Mouse (Mus musculus) intestine, embryonic 16.5 days (tissue): ENCODE measurements at regions not wholly inside any gene's neighbourhood (a gene's known extent, or its start where the extent isn't known, plus 50 kb on each side); places are given as distances from the start of the nearest gene placed in this dataset.

ENCODE experiments used
- ATAC-seq: fragments of 200-750 bp; cut with Nextera tagmentation; 2 replicates; pipeline ENCODE4 v1.8.0; 2017; ENCODE audit warnings: moderate TSS enrichment, moderate library complexity
- H3K27ac ChIP-seq: fragments of 300-500 bp; sonication (generic); 2 replicates; pipeline ENCODE4 v1.5.1; 2014; ENCODE audit warnings: mild to moderate bottlenecking, low read length
- H3K27me3 ChIP-seq: fragments of 300-500 bp; sonication (generic); replicated peaks from 2 replicates; pipeline ENCODE4 v1.6.1; 2014; ENCODE audit warnings: low read length, control low read depth, mixed read lengths; ENCODE audit not compliant: control insufficient read depth, insufficient read depth
- H3K36me3 ChIP-seq: fragments of 300-500 bp; sonication (generic); 2 replicates; pipeline ENCODE4 v1.6.1; 2014; ENCODE audit warnings: low read length, control low read depth; ENCODE audit not compliant: control insufficient read depth, insufficient read depth
- H3K4me1 ChIP-seq: fragments of 300-500 bp; sonication (generic); 2 replicates; pipeline ENCODE4 v1.6.1; 2014; ENCODE audit warnings: low read length, control low read depth, mixed read lengths; ENCODE audit not compliant: control insufficient read depth, insufficient read depth
- H3K4me2 ChIP-seq: fragments of 300-500 bp; sonication (generic); 2 replicates; pipeline ENCODE4 v1.6.1; 2014; ENCODE audit warnings: low read depth, low read length, control low read depth
- H3K4me3 ChIP-seq: fragments of 300-500 bp; sonication (generic); 2 replicates; pipeline ENCODE4 v1.5.1; 2014; ENCODE audit warnings: mild to moderate bottlenecking, low read length
- H3K9ac ChIP-seq: fragments of 300-500 bp; sonication (generic); 2 replicates; pipeline ENCODE4 v1.6.1; 2014; ENCODE audit warnings: low read depth, low read length
- H3K9me3 ChIP-seq: fragments of 300-500 bp; sonication (generic); 2 replicates; pipeline ENCODE4 v1.6.1; 2016; ENCODE audit warnings: low read length, control low read depth; ENCODE audit not compliant: control insufficient read depth
- WGBS: fragments of 180-500 bp; shearing (Covaris S2); extraction: QIAGEN DNeasy Blood & Tissue Kit; methylation state at CpG from one replicate; pipeline ENCODE4 v1.1.7; 2014; 5-methylcytosine and 5-hydroxymethylcytosine counted together

GRCm38 (mm10) chr14:97478236-97478635, 691.3 kb downstream of the Dach1 start:
- Histone ChIP-seq H3K4me2 (no peak overlapping the region), H3K9ac (no peak overlapping the region), H3K27me3 (no peaks in the 10 kb centered on the region), H3K27ac (no peak overlapping the region), H3K4me3 (no peak overlapping the region), H3K36me3 (no peaks in the 10 kb centered on the region), H3K4me1 (no peaks in the 10 kb centered on the region), H3K9me3 (no peaks in the 10 kb centered on the region)
- 65% methylated on average over 5 of the region's 5 CpGs for WGBS
- ATAC-seq = no peak

GRCm38 (mm10) chr14:97450525-97451235, 718.9 kb downstream of the Dach1 start:
- no peak for ATAC-seq
- Histone ChIP-seq H3K4me2 (no peak overlapping the region), H3K4me3 (no peak overlapping the region), H3K36me3 (no peaks in the 10 kb centered on the region), H3K4me1 (no peaks in the 10 kb centered on the region), H3K27me3 (no peaks in the 10 kb centered on the region), H3K9me3 (no peaks in the 10 kb centered on the region), H3K9ac (no peak overlapping the region), H3K27ac (no peak overlapping the region)
- WGBS = 84% methylated on average over 7 of the region's 7 CpGs

GRCm38 (mm10) chr14:97448617-97449016, 720.9 kb downstream of the Dach1 start:
- no peaks in the 10 kb centered on the region for H3K36me3 ChIP-seq
- ATAC-seq = no peak
- H3K9me3 ChIP-seq = no peaks in the 10 kb centered on the region
- no peaks in the 10 kb centered on the region for H3K4me1 ChIP-seq
- no peak overlapping the region for H3K4me3 ChIP-seq
- 51% methylated on average over 2 of the region's 2 CpGs for WGBS
- H3K4me2 ChIP-seq = no peak overlapping the region
- H3K27me3 ChIP-seq = no peaks in the 10 kb centered on the region
- no peak overlapping the region for H3K9ac ChIP-seq
- H3K27ac ChIP-seq = no peak overlapping the region

- no peak overlapping the region for H3K4me3 ChIP-seq
- 91% methylated on average over 1 of the region's 1 CpGs for WGBS
- no peak for ATAC-seq
- no peaks in the 10 kb centered on the region for H3K4me1 ChIP-seq
- no peaks in the 10 kb centered on the region for H3K36me3 ChIP-seq
- H3K27me3 ChIP-seq = no peaks in the 10 kb centered on the region
- H3K9me3 ChIP-seq = no peaks in the 10 kb centered on the region
- no peak overlapping the region for H3K27ac ChIP-seq
- no peak overlapping the region for H3K4me2 ChIP-seq
- no peak overlapping the region for H3K9ac ChIP-seq
These were observed 722.8 kb downstream of the Dach1 start for GRCm38 (mm10) chr14:97446793-97447192.

DNA sequence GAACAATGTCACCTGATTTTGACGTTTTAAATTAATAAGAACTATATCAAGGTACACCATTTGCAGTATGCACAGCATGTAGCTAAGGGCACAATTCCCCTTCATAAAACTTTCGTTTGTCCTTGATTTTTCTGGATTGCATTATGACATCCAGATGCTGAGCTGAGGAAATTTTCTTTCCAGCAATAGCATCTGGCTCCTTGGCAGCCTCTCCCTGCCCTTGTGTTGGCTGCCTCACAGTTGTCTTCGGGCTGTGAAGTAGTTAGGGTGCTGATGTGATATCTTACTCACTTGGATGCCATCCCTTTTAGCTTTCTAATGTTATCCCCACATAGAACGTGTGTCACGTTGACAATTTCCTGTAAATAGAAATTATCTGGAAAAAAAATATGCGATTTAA, 729.2 kb downstream of the Dach1 start:
- no peaks in the 10 kb centered on the region for H3K36me3 ChIP-seq
- ATAC-seq = no peak
- no peak overlapping the region for H3K4me2 ChIP-seq

DNA sequence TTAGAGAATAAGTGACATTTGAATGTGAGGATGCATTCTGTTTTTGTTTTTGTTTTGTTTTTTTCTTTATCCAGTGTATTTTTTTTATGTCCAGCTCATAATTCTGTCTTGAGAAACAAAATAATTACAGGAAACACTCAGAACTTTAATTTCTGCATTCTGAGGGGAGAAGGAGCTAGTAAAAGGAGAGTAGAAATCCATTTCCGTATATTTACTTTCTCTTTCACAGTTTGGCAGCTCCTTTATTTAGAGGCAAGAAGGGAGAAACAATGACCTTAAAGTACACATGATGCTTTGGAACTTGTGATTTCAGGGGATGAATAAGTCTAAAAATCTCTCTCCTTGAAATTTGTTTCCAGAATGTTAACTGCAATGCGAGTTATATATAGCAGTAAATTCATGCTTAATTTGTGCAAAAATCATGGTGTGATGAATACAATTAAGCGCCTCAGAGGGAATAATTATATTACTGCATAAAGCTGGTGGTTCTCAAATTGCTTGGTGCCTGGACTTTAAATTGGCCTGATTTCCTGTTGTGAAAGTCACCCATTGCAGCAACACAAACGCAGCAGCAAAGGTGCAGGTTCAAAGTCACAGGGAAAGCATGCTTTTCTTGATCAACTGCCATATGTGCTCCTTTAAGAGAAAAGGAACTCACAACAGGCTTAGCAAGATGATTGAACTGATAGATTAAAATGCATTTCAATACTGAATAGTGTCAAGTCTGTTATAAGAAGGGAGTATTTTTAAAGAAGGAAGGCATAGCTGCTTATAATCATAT, 733.9 kb downstream of the Dach1 start:
- H3K27ac ChIP-seq = no peak overlapping the region
- no peak overlapping the region for H3K9ac ChIP-seq
- H3K27me3 ChIP-seq = no peaks in the 10 kb centered on the region
- no peak overlapping the region for H3K4me2 ChIP-seq
- no peaks in the 10 kb centered on the region for H3K9me3 ChIP-seq
- WGBS = 73% methylated on average over 4 of the region's 4 CpGs
- no peaks in the 10 kb centered on the region for H3K36me3 ChIP-seq
- no peak for ATAC-seq
- H3K4me1 ChIP-seq = no peaks in the 10 kb centered on the region
- H3K4me3 ChIP-seq = no peak overlapping the region

More for the DNA sequence above, 729.2 kb downstream of the Dach1 start:
- no peaks in the 10 kb centered on the region for H3K9me3 ChIP-seq
- H3K27me3 ChIP-seq = no peaks in the 10 kb centered on the region
- H3K27ac ChIP-seq = no peak overlapping the region
- no peak overlapping the region for H3K9ac ChIP-seq
- no peak overlapping the region for H3K4me3 ChIP-seq
- WGBS = 72% methylated on average over 6 of the region's 6 CpGs
- H3K4me1 ChIP-seq = no peaks in the 10 kb centered on the region

DNA sequence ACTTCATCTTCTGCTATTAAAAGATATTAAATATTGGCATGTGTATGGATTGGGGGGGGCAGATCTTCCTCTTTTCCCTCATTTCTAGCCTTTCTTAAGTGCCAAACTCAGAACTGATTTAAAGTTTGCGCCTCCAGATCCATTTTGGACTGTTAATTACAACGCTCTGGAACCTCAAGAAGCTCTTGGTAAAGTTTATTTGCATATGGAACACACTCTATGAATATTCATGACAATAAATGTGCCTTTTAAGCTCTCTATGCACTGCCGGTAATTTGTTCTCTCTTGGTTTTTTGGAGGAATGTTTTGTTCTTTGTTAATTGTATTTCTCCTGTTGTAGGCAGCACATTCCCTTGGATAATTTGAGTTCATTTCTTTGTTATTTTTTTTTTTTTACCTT, 738.3 kb downstream of the Dach1 start:
- Histone ChIP-seq H3K4me1 (no peaks in the 10 kb centered on the region), H3K4me3 (no peak overlapping the region), H3K27me3 (no peaks in the 10 kb centered on the region), H3K27ac (no peak overlapping the region), H3K36me3 (no peaks in the 10 kb centered on the region), H3K9me3 (no peaks in the 10 kb centered on the region), H3K4me2 (no peak overlapping the region), H3K9ac (no peak overlapping the region)
- no peak for ATAC-seq
- WGBS = 83% methylated on average over 3 of the region's 3 CpGs

DNA sequence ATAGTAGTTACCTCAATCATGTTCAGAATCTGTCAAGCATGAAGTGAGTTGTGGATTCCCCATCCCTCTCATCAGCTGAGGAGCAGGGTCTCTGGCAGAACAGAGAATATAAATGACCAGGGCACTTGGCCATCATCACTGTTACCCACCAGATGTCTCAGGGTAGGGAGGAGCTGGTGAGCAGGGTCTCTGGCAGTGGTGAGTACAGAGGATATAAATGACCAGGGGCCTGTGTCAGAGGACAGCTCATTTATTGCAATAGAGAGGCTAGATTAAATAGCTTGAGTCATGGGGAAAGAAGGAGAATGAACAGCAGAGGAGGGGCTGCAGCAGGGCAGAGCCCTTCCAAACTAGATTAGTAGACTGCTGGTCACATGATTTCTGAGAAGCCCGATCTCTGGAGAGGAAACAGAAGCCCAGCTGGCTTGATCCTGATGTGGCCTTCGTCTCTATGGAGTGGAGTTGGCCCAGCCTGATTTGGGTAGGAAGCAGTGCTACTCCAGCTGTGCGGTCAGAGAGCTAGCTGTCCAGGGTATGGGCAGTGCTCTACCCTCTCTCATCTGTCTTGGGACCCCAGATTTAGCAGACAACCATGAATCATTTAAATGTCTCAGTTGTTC, 766.3 kb downstream of the Dach1 start:
- no peaks in the 10 kb centered on the region for H3K36me3 ChIP-seq
- H3K9me3 ChIP-seq = no peaks in the 10 kb centered on the region
- no peaks in the 10 kb centered on the region for H3K4me1 ChIP-seq
- no peak overlapping the region for H3K4me3 ChIP-seq
- no peak for ATAC-seq
- no peaks in the 10 kb centered on the region for H3K27me3 ChIP-seq
- no peak overlapping the region for H3K9ac ChIP-seq
- WGBS = 56% methylated on average over 3 of the region's 3 CpGs
- H3K4me2 ChIP-seq = no peak overlapping the region
- no peak overlapping the region for H3K27ac ChIP-seq

GRCm38 (mm10) chr14:97396385-97396784, 773.2 kb downstream of the Dach1 start:
- no peak for ATAC-seq
- Histone ChIP-seq H3K4me2 (no peak overlapping the region), H3K4me1 (no peaks in the 10 kb centered on the region), H3K36me3 (no peaks in the 10 kb centered on the region), H3K27ac (no peak overlapping the region), H3K27me3 (no peaks in the 10 kb centered on the region), H3K4me3 (no peak overlapping the region), H3K9ac (no peak overlapping the region), H3K9me3 (no peaks in the 10 kb centered on the region)
- 42% methylated on average over 7 of the region's 7 CpGs for WGBS
